Mouse (Mus musculus) heart, adult 18-20 months (tissue): ENCODE measurements at regions not wholly inside any gene's neighbourhood (a gene's known extent, or its start where the extent isn't known, plus 50 kb on each side); places are given as distances from the start of the nearest gene placed in this dataset.
A peak's percentile ranks its signal among the peaks of the same experiment; 100 is the strongest.

Experiments used
- DNase-seq, 2 experiments: peaks; one replicate each; pipeline ENCODE4 v3.0.0; 2021 to 2022; ENCODE audit warnings: mixed read lengths in 1 of 2

- no peak for DNase-seq
These were observed 68.8 kb downstream of the Cxcl12 start for GRCm38 (mm10) chr6:117237096-117237495.

GRCm38 (mm10) chr6:117241206-117241605, 72.9 kb downstream of the Cxcl12 start:
- no peak for DNase-seq

GRCm38 (mm10) chr6:117245398-117245797, 77.1 kb downstream of the Cxcl12 start:
- no peak for DNase-seq

GRCm38 (mm10) chr6:117245849-117246248, 77.5 kb downstream of the Cxcl12 start:
- no peak for DNase-seq

- DNase-seq, result peak in 1 of 2 experiments; percentile 37
These were observed 81.0 kb downstream of the Cxcl12 start for GRCm38 (mm10) chr6:117249230-117249921.

- DNase-seq, result no peak
These were observed 81.7 kb downstream of the Cxcl12 start for GRCm38 (mm10) chr6:117250051-117250450.

- peak in 1 of 2 experiments; percentile 17 for DNase-seq
These were observed 83.1 kb downstream of the Cxcl12 start for GRCm38 (mm10) chr6:117251383-117251925.

GRCm38 (mm10) chr6:117252361-117252760, 84.0 kb downstream of the Cxcl12 start:
- no peak for DNase-seq

- no peak for DNase-seq
These were observed 84.7 kb downstream of the Cxcl12 start for GRCm38 (mm10) chr6:117253036-117253435.

- no peak for DNase-seq
These were observed 85.4 kb downstream of the Cxcl12 start for GRCm38 (mm10) chr6:117253586-117254330.

- DNase-seq, result peak; percentile 63 to 71
These were observed 86.4 kb downstream of the Cxcl12 start for GRCm38 (mm10) chr6:117254620-117255228.

GRCm38 (mm10) chr6:117255399-117256098, 87.2 kb downstream of the Cxcl12 start:
- DNase-seq, result no peak

GRCm38 (mm10) chr6:117256099-117256471, 87.8 kb downstream of the Cxcl12 start:
- no peak for DNase-seq

- no peak for DNase-seq
These were observed 89.3 kb downstream of the Cxcl12 start for GRCm38 (mm10) chr6:117257591-117257990.

- DNase-seq, result no peak
These were observed 99.6 kb downstream of the Cxcl12 start for GRCm38 (mm10) chr6:117267906-117268305.

- DNase-seq, result no peak
These were observed 100.0 kb downstream of the Cxcl12 start for GRCm38 (mm10) chr6:117268376-117268775.

GRCm38 (mm10) chr6:117270261-117270660, 101.9 kb downstream of the Cxcl12 start:
- DNase-seq, result no peak

- peak in 1 of 2 experiments; percentile 12 for DNase-seq
These were observed 103.4 kb downstream of the Cxcl12 start for GRCm38 (mm10) chr6:117271562-117272226.

- peak in 1 of 2 experiments; percentile 11 for DNase-seq
These were observed 104.1 kb downstream of the Cxcl12 start for GRCm38 (mm10) chr6:117272227-117272955.

GRCm38 (mm10) chr6:117275915-117276314, 107.6 kb downstream of the Cxcl12 start:
- DNase-seq, result no peak

- DNase-seq, result no peak
These were observed 108.5 kb downstream of the Cxcl12 start for GRCm38 (mm10) chr6:117276850-117277249.
